Comparison of ENCODE assay signal across 8 mouse cellular contexts in genomic region chr8:60954281-60955014, GRCm38 (mm10). TPM values are rescaled to one million over a fixed set of nuclear protein-coding genes. Genes with fewer than 3 reads are reported as not detected.
A peak's percentile ranks its signal among the peaks of the same experiment; 100 is the strongest.
DNase-seq lines count a peak whose midpoint lies in the region; ATAC-seq lines count a peak whose summit lies in the region.

No protein-coding gene starts in this region.

- H3K27ac ChIP-seq in hindbrain, embryonic 14.5 days, result peak overlapping the region; percentile 97

- ATAC-seq in activated CD4-positive, CD25-positive, alpha-beta regulatory T cell, adult 4 months, result peak; percentile 51
- peak; percentile 98 for ATAC-seq in hindbrain, embryonic 14.5 days (ENCODE audit: low FRiP score)

- peak; percentile 37 to 56 for DNase-seq in cerebellum, postnatal 4 days (ENCODE audit: low spot score in 2 of 2)
- peak; percentile 68 to 88 for DNase-seq in frontal cortex, postnatal 36 days (ENCODE audit: low spot score in 2 of 2)
- peak; percentile 89 for DNase-seq in hindbrain, embryonic 14.5 days (ENCODE audit: low spot score)
- peak; percentile 42 to 55 for DNase-seq in layer of hippocampus, postnatal 25 days (ENCODE audit: extremely low spot score in 1 of 2, low spot score in 1 of 2)
- DNase-seq in lung, postnatal 14 days, result peak; percentile 51
- peak; percentile 92 for DNase-seq in retina, embryonic 14.5 days (ENCODE audit: low spot score)
- DNase-seq in thymus, adult 18-20 months, result no peak

- no peaks in the 10 kb centered on the region for H3K27me3 ChIP-seq in hindbrain, embryonic 14.5 days (ENCODE audit: control insufficient read depth, insufficient read depth, low read length)

- peak overlapping the region; percentile 42 for H3K4me3 ChIP-seq in hindbrain, embryonic 14.5 days (replicated peaks; ENCODE audit: low read length)

- H3K4me2 ChIP-seq in hindbrain, embryonic 14.5 days (replicated peaks), result peak overlapping the region; percentile 73

- no peaks in the 10 kb centered on the region for H3K9me3 ChIP-seq in hindbrain, embryonic 14.5 days (ENCODE audit: control insufficient read depth, low read length)

- H3K9ac ChIP-seq in hindbrain, embryonic 14.5 days, result peak overlapping the region; percentile 77

- WGBS in hindbrain, embryonic 14.5 days, result under 1% methylated on average over 15 of the region's 15 CpGs

- no peaks in the 10 kb centered on the region for H3K36me3 ChIP-seq in hindbrain, embryonic 14.5 days (replicated peaks; ENCODE audit: control insufficient read depth, insufficient read depth)

- H3K4me1 ChIP-seq in hindbrain, embryonic 14.5 days (replicated peaks; ENCODE audit: control insufficient read depth, insufficient read depth, low read length), result peaks cover 11% of the 10 kb centered on the region

RNA-seq across cellular contexts. Expression of gene Clcn3, which starts 28.7 kb away (rescaled TPM):
- polyA plus RNA-seq in activated CD4-positive, CD25-positive, alpha-beta regulatory T cell, adult 4 months (2017; shearing (Covaris generic)), result 10 to 100 TPM; 19.1 to 22.9 TPM
- polyA plus RNA-seq in hindbrain, embryonic 14.5 days (2014; fragmentation: Nextera tagmentation; extraction: Ambion mirVana), result 79.0 and 86.1 TPM in 2 replicates
- 100 to 1,000 TPM; 123 to 124 TPM for total RNA-seq in layer of hippocampus, postnatal 25 days (2021)

RNA-seq across cellular contexts. Expression of gene Nek1, which starts 38.5 kb away (rescaled TPM):
- polyA plus RNA-seq in activated CD4-positive, CD25-positive, alpha-beta regulatory T cell, adult 4 months (2017; shearing (Covaris generic)), result 1 to 10 TPM; 6.8 to 7.0 TPM
- polyA plus RNA-seq in hindbrain, embryonic 14.5 days (2014; fragmentation: Nextera tagmentation; extraction: Ambion mirVana), result 29.0 and 30.3 TPM in 2 replicates
- total RNA-seq in layer of hippocampus, postnatal 25 days (2021), result 10 to 100 TPM; 21.1 to 27.4 TPM

Comparison
In these comparisons a context has a peak if more than half of its experiments do, and no peak if none do; other contexts are left out.
1. DNase-seq: peak in cerebellum, postnatal 4 days (2 of 2), frontal cortex, postnatal 36 days (2 of 2), hindbrain, embryonic 14.5 days (single experiment), layer of hippocampus, postnatal 25 days (2 of 2), lung, postnatal 14 days (single experiment) and retina, embryonic 14.5 days (single experiment); none in thymus, adult 18-20 months (0 of 2).